In the genomic region with DNA sequence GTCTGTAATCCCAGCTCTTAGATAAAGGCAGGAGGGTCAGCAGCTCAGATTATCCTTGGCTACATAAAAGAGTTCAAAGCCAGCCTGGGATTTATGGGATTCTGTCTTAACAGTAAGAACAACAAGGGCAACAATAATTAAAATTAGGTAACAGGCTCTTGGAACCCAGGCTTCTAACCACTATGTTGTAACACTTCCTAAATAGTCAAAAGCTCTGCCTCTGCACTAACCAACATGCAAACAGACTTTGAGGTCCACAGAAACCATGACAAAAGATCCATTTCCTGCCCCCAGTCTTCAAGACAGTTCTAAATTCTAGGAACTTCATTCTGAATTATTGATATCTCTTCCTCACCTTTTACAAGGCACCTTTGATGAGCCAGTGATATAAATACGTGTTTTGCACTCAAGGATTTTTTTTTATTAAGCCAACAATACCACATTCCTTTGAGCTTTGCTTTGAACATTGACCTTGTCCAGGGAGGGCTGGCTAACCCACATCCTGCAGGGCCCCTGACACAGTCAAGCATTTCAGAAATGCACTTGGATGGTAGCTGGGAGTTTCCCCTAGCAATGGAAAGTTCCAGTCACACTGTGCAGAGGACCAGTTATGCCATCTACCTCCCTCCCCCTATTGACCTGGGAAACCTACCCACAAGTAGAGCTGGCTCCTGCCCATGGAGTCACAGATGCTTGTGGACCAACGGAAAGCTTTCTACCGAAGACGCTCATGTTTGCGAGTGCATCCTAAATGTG, we compare ENCODE assay signal across 10 mouse cellular contexts. TPM values are rescaled to one million over a fixed set of nuclear protein-coding genes. Genes with fewer than 3 reads are reported as not detected.
A peak's percentile ranks its signal among the peaks of the same experiment; 100 is the strongest.
DNase-seq lines count a peak whose midpoint lies in the region; ATAC-seq lines count a peak whose summit lies in the region.
"Had no signal": no experiment of that assay in that cellular context is flagged by ENCODE, and none has a peak within 500 bp of the region (broad histone marks: within the 10 kb centered on the region; RNA-seq: fewer than 3 reads in every experiment).

No protein-coding gene starts in this region.

- H3K4me2 ChIP-seq in heart, embryonic 16.5 days (ENCODE audit: low read depth, low read length) = no peak overlapping the region
- H3K4me2 ChIP-seq: forebrain, embryonic 13.5 days had no signal

- intact Hi-C loops in heart, postnatal 10 days (cut with DNase I) = no loop called here

- H3K4me3 ChIP-seq in heart, embryonic 16.5 days (ENCODE audit: low read length) = no peak overlapping the region
- H3K4me3 ChIP-seq: forebrain, embryonic 13.5 days; layer of hippocampus, adult 2 months had no signal

- DNase-seq in heart, postnatal 10 days = no peak
- DNase-seq in Muller cell, postnatal 12 days (ENCODE audit: inconsistent ontology term) = peak; percentile 90
- peak; percentile 61 for DNase-seq in kidney, adult 18-20 months
- peak; percentile 34 for DNase-seq in lung, postnatal 10 days
- DNase-seq in ovary, adult 18-20 months (ENCODE audit: low spot score) = no peak
- DNase-seq in cerebellum, adult 18-20 months = no peak
- no peak for DNase-seq in spleen, postnatal 10 days (ENCODE audit: low spot score in 2 of 2)

- H3K27ac ChIP-seq in heart, embryonic 16.5 days (ENCODE audit: low read length) = no peak overlapping the region
- H3K27ac ChIP-seq: forebrain, embryonic 13.5 days; layer of hippocampus, adult 2 months had no signal

- no peaks in the 10 kb centered on the region for H3K27me3 ChIP-seq in heart, embryonic 16.5 days (ENCODE audit: control insufficient read depth, insufficient read depth, low read length)
- H3K27me3 ChIP-seq: forebrain, embryonic 13.5 days had no signal

- peaks cover 8% of the 10 kb centered on the region for H3K4me1 ChIP-seq in heart, embryonic 16.5 days (ENCODE audit: control insufficient read depth, insufficient read depth, low read length)
- H3K4me1 ChIP-seq: forebrain, embryonic 13.5 days had no signal

- no peaks in the 10 kb centered on the region for H3K9me3 ChIP-seq in heart, embryonic 16.5 days (replicated peaks; ENCODE audit: control insufficient read depth, low read length)
- H3K9me3 ChIP-seq: forebrain, embryonic 13.5 days had no signal

- WGBS in heart, embryonic 16.5 days = 72% methylated on average over 5 of the region's 5 CpGs

- ATAC-seq in heart, embryonic 16.5 days (replicated peaks; ENCODE audit: extremely low read depth, insufficient read depth, low FRiP score) = 0 out of 2 replicates have a peak, but pooled peaks have one; percentile 18
- ATAC-seq: forebrain, embryonic 13.5 days had no signal

- H3K9ac ChIP-seq in heart, embryonic 16.5 days (ENCODE audit: low read length) = no peak overlapping the region
- H3K9ac ChIP-seq: forebrain, embryonic 13.5 days had no signal

- no peaks in the 10 kb centered on the region for H3K36me3 ChIP-seq in heart, embryonic 16.5 days (ENCODE audit: control insufficient read depth, insufficient read depth)

RNA-seq across cellular contexts. Expression of a gene that starts 23.9 kb away (rescaled TPM):
- polyA plus RNA-seq in heart, embryonic 16.5 days (2015; fragmentation: Nextera tagmentation; extraction: Ambion mirVana) = 68.4 and 72.0 TPM in 2 replicates
- 100 to 1,000 TPM; 435 to 466 TPM for total RNA-seq in heart, postnatal 10 days (2021)

Comparison
In these comparisons a context has a peak if more than half of its experiments do, and no peak if none do; other contexts are left out.
1. DNase-seq: peak in Muller cell, postnatal 12 days (single experiment), kidney, adult 18-20 months (single experiment) and lung, postnatal 10 days (single experiment); none in heart, postnatal 10 days (0 of 2), ovary, adult 18-20 months (single experiment), cerebellum, adult 18-20 months (0 of 2) and spleen, postnatal 10 days (0 of 2).